10 mouse cellular contexts compared by ENCODE assay signal in the genomic region with DNA sequence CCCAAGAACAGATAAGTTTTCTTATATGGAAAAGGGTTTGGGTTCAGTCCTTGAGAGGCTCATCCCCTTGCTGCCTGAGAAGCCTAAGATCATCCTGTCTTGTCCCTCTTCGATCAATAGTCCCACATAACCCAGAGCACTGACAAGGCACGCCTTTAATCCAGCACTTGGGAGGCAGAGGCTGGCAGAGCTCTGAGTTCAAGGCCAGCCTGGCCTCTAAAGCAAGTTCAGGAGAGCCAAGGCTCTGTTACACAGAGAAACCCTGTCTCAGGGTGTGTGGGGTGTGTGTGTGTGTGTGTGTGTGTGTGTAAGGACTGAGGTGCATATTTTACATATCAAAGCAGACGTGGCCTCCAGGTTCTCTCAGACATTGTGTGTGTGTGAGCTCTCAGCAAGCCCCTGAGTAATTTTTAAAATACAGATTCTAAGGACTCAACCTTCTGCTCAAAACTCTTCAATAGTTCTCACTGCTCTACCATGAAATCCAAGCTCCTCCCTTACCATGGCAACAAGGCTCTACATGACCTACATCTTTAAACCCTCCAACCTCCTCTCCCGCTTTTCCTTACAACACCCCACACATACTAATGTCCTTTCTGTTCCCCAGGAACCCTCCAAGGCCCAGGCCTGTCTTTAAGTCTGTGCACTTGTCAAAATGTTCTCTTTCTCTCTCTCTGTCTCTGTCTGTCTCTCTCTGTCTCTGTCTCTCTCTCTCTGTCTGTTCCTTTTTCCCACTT. TPM values are rescaled to one million over a fixed set of nuclear protein-coding genes. Genes with fewer than 3 reads are reported as not detected.
A peak's percentile ranks its signal among the peaks of the same experiment; 100 is the strongest.
DNase-seq lines count a peak whose midpoint lies in the region; ATAC-seq and TF ChIP-seq lines count a peak whose summit lies in the region.
"Had no signal": no experiment of that assay in that cellular context is flagged by ENCODE, and none has a peak within 500 bp of the region (broad histone marks: within the 10 kb centered on the region; RNA-seq: fewer than 3 reads in every experiment).

No protein-coding gene starts in this region.

- no peak overlapping the region for H3K4me3 ChIP-seq in forebrain, embryonic 13.5 days
- no peak overlapping the region for H3K4me3 ChIP-seq in forebrain, embryonic 10.5 days
- no peak overlapping the region for H3K4me3 ChIP-seq in neural tube, embryonic 12.5 days
- no peak overlapping the region for H3K4me3 ChIP-seq in limb, embryonic 13.5 days
- no peak overlapping the region for H3K4me3 ChIP-seq in stomach, postnatal 0 days (ENCODE audit: low read depth, low read length)
- H3K4me3 ChIP-seq: limb, embryonic 12.5 days had no signal

- peaks cover 57% of the 10 kb centered on the region for H3K4me1 ChIP-seq in forebrain, embryonic 13.5 days
- H3K4me1 ChIP-seq in forebrain, embryonic 10.5 days = peaks cover 46% of the 10 kb centered on the region
- H3K4me1 ChIP-seq in neural tube, embryonic 12.5 days = peaks cover 48% of the 10 kb centered on the region
- peaks cover 33% of the 10 kb centered on the region for H3K4me1 ChIP-seq in limb, embryonic 13.5 days
- H3K4me1 ChIP-seq in stomach, postnatal 0 days (replicated peaks; ENCODE audit: control insufficient read depth, insufficient read depth) = 0 out of 2 replicates have a peak, but pooled peaks cover 3% of the 10 kb centered on the region

- H3K9me3 ChIP-seq in forebrain, embryonic 13.5 days (replicated peaks) = no peaks in the 10 kb centered on the region
- H3K9me3 ChIP-seq in forebrain, embryonic 10.5 days = no peaks in the 10 kb centered on the region
- H3K9me3 ChIP-seq in neural tube, embryonic 12.5 days = no peaks in the 10 kb centered on the region
- H3K9me3 ChIP-seq in limb, embryonic 13.5 days = no peaks in the 10 kb centered on the region
- no peaks in the 10 kb centered on the region for H3K9me3 ChIP-seq in stomach, postnatal 0 days (ENCODE audit: control insufficient read depth, low read length)
- H3K9me3 ChIP-seq: limb, embryonic 12.5 days had no signal

- TF ChIP-seq EP300 in stomach, postnatal 0 days (optimal IDR thresholded peaks at IDR 0.05) = no peak

- ATAC-seq in forebrain, embryonic 13.5 days = no peak
- ATAC-seq in neural tube, embryonic 12.5 days (ENCODE audit: low FRiP score, low read depth) = no peak
- ATAC-seq in limb, embryonic 13.5 days (ENCODE audit: low FRiP score, low read depth) = no peak
- no peak for ATAC-seq in stomach, postnatal 0 days (ENCODE audit: low FRiP score, low TSS enrichment)
- ATAC-seq: intestine, embryonic 16.5 days had no signal

- TF ChIP-seq CTCF in stomach, postnatal 0 days (IDR thresholded peaks at IDR 0.05; ENCODE audit: low read depth) = no peak

- no peak overlapping the region for H3K4me2 ChIP-seq in forebrain, embryonic 13.5 days
- 0 out of 2 replicates have a peak overlapping the region, but pooled peaks have one; percentile 18 for H3K4me2 ChIP-seq in neural tube, embryonic 12.5 days (replicated peaks)
- H3K4me2 ChIP-seq in limb, embryonic 13.5 days (replicated peaks) = no peak overlapping the region
- H3K4me2 ChIP-seq in stomach, postnatal 0 days (replicated peaks; ENCODE audit: low read depth) = no peak overlapping the region
- H3K4me2 ChIP-seq: limb, embryonic 12.5 days had no signal

- H3K27ac ChIP-seq in forebrain, embryonic 13.5 days = peak overlapping the region; percentile 31; the same call in 1 of the 2 replicates
- no peak overlapping the region for H3K27ac ChIP-seq in forebrain, embryonic 10.5 days
- no peak overlapping the region for H3K27ac ChIP-seq in neural tube, embryonic 12.5 days
- no peak overlapping the region for H3K27ac ChIP-seq in limb, embryonic 13.5 days
- 0 out of 2 replicates have a peak overlapping the region, but pooled peaks have one; percentile 6 for H3K27ac ChIP-seq in stomach, postnatal 0 days (replicated peaks)
- H3K27ac ChIP-seq: limb, embryonic 12.5 days had no signal

- 0 out of 2 replicates have a peak overlapping the region, but pooled peaks have one; percentile 36 for H3K9ac ChIP-seq in forebrain, embryonic 13.5 days
- no peak overlapping the region for H3K9ac ChIP-seq in neural tube, embryonic 12.5 days
- 0 out of 2 replicates have a peak overlapping the region, but pooled peaks have one; percentile 19 for H3K9ac ChIP-seq in limb, embryonic 13.5 days
- H3K9ac ChIP-seq in stomach, postnatal 0 days (ENCODE audit: low read length) = no peak overlapping the region
- H3K9ac ChIP-seq: limb, embryonic 12.5 days had no signal

- no peaks in the 10 kb centered on the region for H3K27me3 ChIP-seq in forebrain, embryonic 13.5 days
- H3K27me3 ChIP-seq in forebrain, embryonic 10.5 days (ENCODE audit: poor library complexity, severe bottlenecking) = no peaks in the 10 kb centered on the region
- no peaks in the 10 kb centered on the region for H3K27me3 ChIP-seq in neural tube, embryonic 12.5 days (replicated peaks)
- no peaks in the 10 kb centered on the region for H3K27me3 ChIP-seq in limb, embryonic 13.5 days
- H3K27me3 ChIP-seq in stomach, postnatal 0 days (ENCODE audit: control insufficient read depth, insufficient read depth, low read length) = no peaks in the 10 kb centered on the region
- H3K27me3 ChIP-seq: limb, embryonic 12.5 days had no signal

- H3K36me3 ChIP-seq in forebrain, embryonic 13.5 days (ENCODE audit: poor library complexity, severe bottlenecking) = no peaks in the 10 kb centered on the region
- peaks cover 7% of the 10 kb centered on the region for H3K36me3 ChIP-seq in forebrain, embryonic 10.5 days (replicated peaks)
- no peaks in the 10 kb centered on the region for H3K36me3 ChIP-seq in neural tube, embryonic 12.5 days
- H3K36me3 ChIP-seq in limb, embryonic 13.5 days = no peaks in the 10 kb centered on the region
- H3K36me3 ChIP-seq in stomach, postnatal 0 days (ENCODE audit: control insufficient read depth, insufficient read depth, low read length) = no peaks in the 10 kb centered on the region
- H3K36me3 ChIP-seq: limb, embryonic 12.5 days had no signal

- no peak for DNase-seq in forebrain, embryonic 10.5 days (ENCODE audit: extremely low spot score, low spot score)
- DNase-seq in neural tube, embryonic 10.5 days (ENCODE audit: extremely low spot score, low spot score) = no peak
- DNase-seq in stomach, postnatal 0 days (ENCODE audit: low spot score) = no peak
- no peak for DNase-seq in cerebellum, adult 9-10 months
- no peak for DNase-seq in right cerebral cortex, postnatal 10 days (ENCODE audit: low spot score in 2 of 2)

- 75% methylated on average over 4 of the region's 4 CpGs for WGBS in forebrain, embryonic 13.5 days
- 86% methylated on average over 4 of the region's 4 CpGs for WGBS in forebrain, embryonic 10.5 days
- 66% methylated on average over 4 of the region's 4 CpGs for WGBS in neural tube, embryonic 12.5 days
- WGBS in limb, embryonic 13.5 days = 88% methylated on average over 4 of the region's 4 CpGs
- 77% methylated on average over 4 of the region's 4 CpGs for WGBS in stomach, postnatal 0 days

RNA-seq across cellular contexts. Expression of a gene that starts 5.1 kb away (rescaled TPM):
- polyA plus RNA-seq in forebrain, embryonic 13.5 days (2015; fragmentation: Nextera tagmentation; extraction: Ambion mirVana) = 151 and 159 TPM in 2 replicates
- 105 and 112 TPM in 2 replicates for polyA plus RNA-seq in forebrain, embryonic 10.5 days (2016; fragmentation: Nextera tagmentation; extraction: Ambion mirVana)
- polyA plus RNA-seq in neural tube, embryonic 12.5 days (2016; fragmentation: Nextera tagmentation; extraction: Ambion mirVana) = 165 and 166 TPM in 2 replicates
- polyA plus RNA-seq in limb, embryonic 13.5 days (2015; fragmentation: Nextera tagmentation; extraction: Ambion mirVana) = 92.7 and 97.3 TPM in 2 replicates
- polyA plus RNA-seq in stomach, postnatal 0 days (2015; fragmentation: Nextera tagmentation; extraction: Ambion mirVana) = 108 and 110 TPM in 2 replicates

RNA-seq across cellular contexts. Expression of a gene that starts 15.8 kb away (rescaled TPM):
- polyA plus RNA-seq in forebrain, embryonic 13.5 days (2015; fragmentation: Nextera tagmentation; extraction: Ambion mirVana) = 34.9 and 41.2 TPM in 2 replicates
- 39.1 and 46.7 TPM in 2 replicates for polyA plus RNA-seq in forebrain, embryonic 10.5 days (2016; fragmentation: Nextera tagmentation; extraction: Ambion mirVana)
- polyA plus RNA-seq in neural tube, embryonic 12.5 days (2016; fragmentation: Nextera tagmentation; extraction: Ambion mirVana) = 48.9 and 53.5 TPM in 2 replicates
- polyA plus RNA-seq in limb, embryonic 13.5 days (2015; fragmentation: Nextera tagmentation; extraction: Ambion mirVana) = 32.5 and 37.0 TPM in 2 replicates
- polyA plus RNA-seq in stomach, postnatal 0 days (2015; fragmentation: Nextera tagmentation; extraction: Ambion mirVana) = 14.9 and 16.1 TPM in 2 replicates

RNA-seq across cellular contexts. Expression of a gene that starts 55.7 kb away (rescaled TPM):
- 50.4 and 57.4 TPM in 2 replicates for polyA plus RNA-seq in forebrain, embryonic 13.5 days (2015; fragmentation: Nextera tagmentation; extraction: Ambion mirVana)
- 74.2 and 77.6 TPM in 2 replicates for polyA plus RNA-seq in forebrain, embryonic 10.5 days (2016; fragmentation: Nextera tagmentation; extraction: Ambion mirVana)
- polyA plus RNA-seq in neural tube, embryonic 12.5 days (2016; fragmentation: Nextera tagmentation; extraction: Ambion mirVana) = 55.1 and 61.6 TPM in 2 replicates
- polyA plus RNA-seq in limb, embryonic 13.5 days (2015; fragmentation: Nextera tagmentation; extraction: Ambion mirVana) = 52.4 and 54.9 TPM in 2 replicates
- 25.0 and 25.8 TPM in 2 replicates for polyA plus RNA-seq in stomach, postnatal 0 days (2015; fragmentation: Nextera tagmentation; extraction: Ambion mirVana)

Comparison
In these comparisons a context has a peak if more than half of its experiments do, and no peak if none do; other contexts are left out.
1. H3K27ac ChIP-seq: peak in forebrain, embryonic 13.5 days (single experiment) and stomach, postnatal 0 days (single experiment); none in forebrain, embryonic 10.5 days (single experiment), neural tube, embryonic 12.5 days (single experiment) and limb, embryonic 13.5 days (single experiment).
2. H3K9ac ChIP-seq: peak in forebrain, embryonic 13.5 days (single experiment) and limb, embryonic 13.5 days (single experiment); none in neural tube, embryonic 12.5 days (single experiment) and stomach, postnatal 0 days (single experiment).